Mouse (Mus musculus) G1E (cell line): ENCODE data around the gene Tmem270.

ENCODE experiments used
- CTCF ChIP-seq: IDR thresholded peaks from 2 replicates; pipeline ENCODE4 v1.5.1; 2012; ENCODE audit warnings: low read depth, low read length, inconsistent platforms, mixed read lengths
- GATA1 ChIP-seq: IDR thresholded peaks from 2 replicates; pipeline ENCODE4 v1.6.1; 2012; ENCODE audit warnings: borderline replicate concordance, low read length, inconsistent platforms, mixed read lengths
- TAL1 ChIP-seq: conservative IDR thresholded peaks from 2 replicates; pipeline ENCODE4 v1.6.1; 2012; ENCODE audit warnings: low read depth, low read length, inconsistent platforms, mixed read lengths

DNA sequence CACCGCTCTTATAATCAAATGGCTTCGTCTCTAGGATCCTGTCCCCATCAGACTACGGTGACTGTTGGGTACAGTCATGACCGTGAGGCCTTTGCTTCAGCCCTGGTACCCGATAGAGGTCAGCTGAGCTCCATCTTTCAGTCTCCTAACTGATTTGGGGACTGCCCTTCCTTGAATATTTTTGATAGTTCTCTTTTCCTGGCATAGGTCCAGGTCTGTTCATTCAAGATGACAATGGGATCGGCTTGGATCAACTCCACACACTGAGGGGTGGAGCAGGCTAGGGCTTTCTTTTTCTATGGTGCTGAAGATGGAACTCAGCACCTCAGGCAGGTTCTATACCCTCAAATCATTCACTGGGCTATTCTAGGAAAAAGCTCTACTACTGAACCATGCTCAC is 29.5 kb upstream of the Tmem270 start:
- TF ChIP-seq CTCF (no peak), TAL1 (no peak), GATA1 (no peak)
